Mouse (Mus musculus) lung, adult 2 months (tissue): ENCODE data around the gene Rhod. TPM values are rescaled to one million over a fixed set of nuclear protein-coding genes. Genes with fewer than 3 reads are reported as not detected.

ENCODE experiments used
- DNase-seq: peaks from one replicate; pipeline ENCODE4 v3.0.0; 2022
- H3K4me1 ChIP-seq: fragments of 200-500 bp; 2 replicates; pipeline ENCODE4 v1.6.1; 2011; ENCODE audit warnings: low read length; ENCODE audit not compliant: control insufficient read depth, insufficient read depth
- H3K4me3 ChIP-seq: fragments of 200-500 bp; replicated peaks from 2 replicates; pipeline ENCODE3; 2011; ENCODE audit warnings: low read depth, mild to moderate bottlenecking, control low read depth, low read length; ENCODE audit errors: extremely low read depth
- CTCF ChIP-seq: fragments of 200-500 bp; IDR thresholded peaks from 2 replicates; pipeline ENCODE4 v1.5.1; 2011; ENCODE audit warnings: mild to moderate bottlenecking, low read length, control low read depth; ENCODE audit not compliant: insufficient read depth
- POLR2A ChIP-seq: fragments of 200-500 bp; IDR thresholded peaks from 2 replicates; pipeline ENCODE4 v1.6.1; 2011; ENCODE audit warnings: low read depth, mild to moderate bottlenecking, control low read depth, low read length, borderline replicate concordance; ENCODE audit errors: extremely low read depth
- WGBS: fragments of 180-500 bp; shearing (Covaris S2); methylation state at CpG from one replicate; pipeline ENCODE4 v1.1.7; 2018; 5-methylcytosine and 5-hydroxymethylcytosine counted together
- polyA plus RNA-seq: library from polyadenylated mRNA; depleted of rRNA; stranded (reverse); fragments of >200 nt; gene quantifications from 2 replicates; pipeline ENCODE4 v1.2.3, GENCODE M21; 2012

Gene Rhod
- polyA plus RNA-seq, 1 experiment, result 17.5 TPM

DNA sequence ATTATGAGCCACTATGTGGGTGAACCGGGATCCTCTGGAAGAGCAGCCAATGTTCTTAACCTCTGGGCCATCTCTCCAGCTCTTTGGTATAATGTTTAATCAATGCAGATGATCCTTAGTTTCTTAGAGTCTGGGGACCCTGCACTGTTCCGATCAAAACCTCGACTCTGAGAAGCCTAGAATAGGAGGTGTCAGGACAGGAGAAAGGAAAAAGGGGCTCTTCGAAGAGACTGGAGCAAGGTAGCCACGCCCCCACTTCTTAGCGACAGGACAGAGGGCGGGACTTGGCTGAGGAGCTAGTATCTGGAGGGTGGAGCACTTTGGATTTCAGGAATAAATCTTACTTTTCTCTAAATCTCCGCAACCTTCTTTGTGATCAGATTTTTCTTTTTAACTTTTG lies 990 bp upstream of the Rhod start:
- 9% methylated on average over 8 of the region's 8 CpGs for WGBS
- DNase-seq, result peak; percentile 61
- Histone ChIP-seq H3K4me3 (no peak overlapping the region), H3K4me1 (peaks cover 23% of the 10 kb centered on the region)
- no peak for TF ChIP-seq CTCF
- TF ChIP-seq POLR2A, result no peak

DNA sequence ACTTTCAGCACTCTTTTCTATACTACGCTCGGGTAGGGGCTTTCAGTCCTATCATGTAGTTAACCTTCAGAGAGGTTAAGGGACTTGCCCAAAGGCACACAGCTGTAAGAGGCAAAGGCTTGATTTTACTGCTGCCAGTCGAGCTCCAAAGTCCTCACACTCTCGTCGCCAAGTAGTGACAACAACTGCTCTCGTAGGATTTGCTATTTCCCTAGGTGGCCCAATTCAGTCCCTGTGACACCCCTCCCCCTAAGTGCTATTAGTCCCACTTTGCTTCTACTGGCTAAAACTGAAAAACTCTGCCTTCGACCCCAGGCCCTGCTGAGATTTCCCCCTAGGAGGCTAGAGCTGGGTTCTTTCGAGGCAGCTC lies 456 bp downstream of the Rhod start:
- no peak for DNase-seq
- 16% methylated on average over 8 of the region's 8 CpGs for WGBS
- Histone ChIP-seq H3K4me3 (peak overlapping the region; percentile 87), H3K4me1 (peaks cover 23% of the 10 kb centered on the region)
- TF ChIP-seq CTCF (no peak), POLR2A (no peak)

DNA sequence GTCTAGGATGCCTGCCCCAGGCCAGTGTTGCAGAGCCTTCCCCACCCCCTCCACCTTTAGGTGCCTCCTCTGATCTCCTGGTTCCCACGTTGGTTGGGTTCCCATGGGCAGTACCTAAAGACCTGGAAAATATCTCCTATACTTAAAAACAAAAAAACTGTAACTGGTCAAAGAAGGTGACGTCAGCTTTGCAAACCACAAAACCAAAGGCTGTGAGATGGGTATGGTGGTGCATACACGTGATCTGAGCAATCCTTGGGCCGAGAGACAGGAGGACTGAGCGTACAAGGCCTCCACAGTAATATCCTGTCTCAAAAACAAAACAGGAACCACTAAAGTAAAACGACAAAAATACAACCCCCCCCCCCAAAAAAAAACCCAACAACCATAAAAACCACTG lies 1.3 kb downstream of the Rhod start:
- TF ChIP-seq POLR2A, result no peak
- no peak for TF ChIP-seq CTCF
- 63% methylated on average over 6 of the region's 6 CpGs for WGBS
- Histone ChIP-seq H3K4me3 (no peak overlapping the region), H3K4me1 (peaks cover 23% of the 10 kb centered on the region)
- no peak for DNase-seq

DNA sequence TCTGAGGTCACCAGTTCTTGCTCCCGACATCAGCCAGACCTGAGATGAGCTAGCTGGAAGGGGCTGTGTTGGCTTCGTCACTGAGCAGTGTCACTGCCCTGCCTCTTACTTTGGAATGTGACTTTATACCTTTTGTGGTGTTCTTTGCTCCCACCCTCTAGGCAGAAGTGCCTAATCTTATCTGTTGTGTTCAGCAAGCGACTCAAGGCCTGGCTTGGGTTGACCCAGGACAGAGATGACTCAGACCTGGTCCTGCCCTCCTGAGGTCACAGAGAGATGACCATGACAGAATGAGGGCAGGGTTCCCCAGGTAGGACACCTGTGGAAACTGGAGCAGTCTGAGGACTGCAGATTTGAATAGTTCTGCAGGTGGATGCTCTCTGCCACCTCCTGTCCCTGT lies 3.0 kb downstream of the Rhod start:
- TF ChIP-seq POLR2A (no peak), CTCF (no peak)
- peaks cover 17% of the 10 kb centered on the region for H3K4me1 ChIP-seq
- no peak overlapping the region for H3K4me3 ChIP-seq
- no peak for DNase-seq
- WGBS, result 87% methylated on average over 3 of the region's 3 CpGs

DNA sequence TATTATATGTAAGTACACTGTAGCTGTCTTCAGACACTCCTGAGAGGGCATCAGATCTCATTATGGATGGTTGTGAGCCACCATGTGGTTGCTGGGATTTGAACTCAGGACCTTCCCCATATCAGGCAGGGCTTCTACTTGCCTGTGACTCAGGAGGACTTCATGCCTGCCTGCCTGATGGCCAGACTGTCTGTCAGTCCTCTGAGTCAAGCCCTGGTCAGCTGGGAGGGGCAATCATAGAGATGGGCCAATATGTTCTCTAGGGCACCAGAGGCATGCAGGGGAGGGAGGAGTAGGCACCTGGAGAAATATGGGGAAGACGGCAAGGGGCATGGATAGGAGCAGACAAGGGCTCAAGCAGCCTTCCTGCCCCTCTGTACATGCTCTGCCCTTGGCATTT lies 4.2 kb downstream of the Rhod start:
- Histone ChIP-seq H3K4me1 (peaks cover 7% of the 10 kb centered on the region), H3K4me3 (no peak overlapping the region)
- TF ChIP-seq POLR2A (no peak), CTCF (no peak)
- 93% methylated on average over 1 of the region's 1 CpGs for WGBS
- DNase-seq, result no peak

GRCm38 (mm10) chr19:4433756-4434155 lies 5.5 kb downstream of the Rhod start:
- Histone ChIP-seq H3K4me1 (peaks cover 4% of the 10 kb centered on the region; the same call in 1 of the 2 replicates), H3K4me3 (no peak overlapping the region)
- DNase-seq, result no peak
- TF ChIP-seq POLR2A (no peak), CTCF (no peak)
- WGBS, result 76% methylated on average over 1 of the region's 1 CpGs

DNA sequence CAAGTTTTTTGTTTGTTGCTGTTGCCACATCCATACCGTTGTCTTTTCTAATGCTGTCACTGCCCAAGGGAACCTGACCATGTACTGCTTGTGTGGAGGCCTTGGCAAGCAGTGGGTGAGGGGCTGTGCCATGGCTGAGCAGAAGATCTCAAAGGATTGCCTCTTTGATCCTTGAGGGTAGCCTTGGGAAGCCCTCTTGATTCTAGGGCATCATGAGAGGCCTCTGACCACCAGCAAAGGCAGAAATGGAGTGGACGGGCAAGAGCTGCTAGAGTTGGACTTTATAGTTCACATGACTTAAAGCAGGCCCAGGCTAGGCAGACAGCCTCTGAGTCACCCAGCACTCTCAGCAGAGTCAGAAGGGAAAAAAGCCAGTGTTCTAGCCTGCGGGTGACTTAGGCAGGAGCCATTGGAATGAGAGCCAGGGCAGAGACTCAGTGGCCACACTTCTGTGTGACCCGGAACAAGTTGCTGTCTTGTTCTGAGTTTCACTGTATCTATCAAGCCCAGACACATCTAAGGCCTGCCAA lies 9.1 kb downstream of the Rhod start:
- no peaks in the 10 kb centered on the region for H3K4me1 ChIP-seq
- TF ChIP-seq POLR2A (no peak), CTCF (no peak)
- DNase-seq, result no peak
- no peak overlapping the region for H3K4me3 ChIP-seq
- WGBS, result 84% methylated on average over 4 of the region's 4 CpGs

GRCm38 (mm10) chr19:4425610-4426366 lies 13.4 kb downstream of the Rhod start:
- Histone ChIP-seq H3K4me1 (no peaks in the 10 kb centered on the region), H3K4me3 (no peak overlapping the region)
- TF ChIP-seq POLR2A, result no peak
- peak; percentile 61 for TF ChIP-seq CTCF
- peak; percentile 31 for DNase-seq
- 68% methylated on average over 19 of the region's 19 CpGs for WGBS

- 75% methylated on average over 3 of the region's 3 CpGs for WGBS
- H3K4me1 ChIP-seq, result no peaks in the 10 kb centered on the region; the same call in 1 of the 2 replicates
- no peak overlapping the region for H3K4me3 ChIP-seq
- TF ChIP-seq POLR2A (no peak), CTCF (no peak)
- DNase-seq, result no peak
Measured at GRCm38 (mm10) chr19:4423021-4423420, 16.2 kb downstream of the Rhod start.

GRCm38 (mm10) chr19:4422581-4422980 lies 16.7 kb downstream of the Rhod start:
- Histone ChIP-seq H3K4me3 (no peak overlapping the region), H3K4me1 (no peaks in the 10 kb centered on the region; the same call in 1 of the 2 replicates)
- no peak for TF ChIP-seq CTCF
- no peak for TF ChIP-seq POLR2A
- 90% methylated on average over 3 of the region's 3 CpGs for WGBS
- no peak for DNase-seq
